Mouse (Mus musculus): ENCODE results near the gene Col7a1. TPM values are rescaled to one million over a fixed set of nuclear protein-coding genes. Genes with fewer than 3 reads are reported as not detected.

The Col7a1 gene
- 1.3 and 1.5 TPM in 2 replicates for polyA plus RNA-seq (2015; fragmentation: Nextera tagmentation; extraction: Ambion mirVana)

DNA sequence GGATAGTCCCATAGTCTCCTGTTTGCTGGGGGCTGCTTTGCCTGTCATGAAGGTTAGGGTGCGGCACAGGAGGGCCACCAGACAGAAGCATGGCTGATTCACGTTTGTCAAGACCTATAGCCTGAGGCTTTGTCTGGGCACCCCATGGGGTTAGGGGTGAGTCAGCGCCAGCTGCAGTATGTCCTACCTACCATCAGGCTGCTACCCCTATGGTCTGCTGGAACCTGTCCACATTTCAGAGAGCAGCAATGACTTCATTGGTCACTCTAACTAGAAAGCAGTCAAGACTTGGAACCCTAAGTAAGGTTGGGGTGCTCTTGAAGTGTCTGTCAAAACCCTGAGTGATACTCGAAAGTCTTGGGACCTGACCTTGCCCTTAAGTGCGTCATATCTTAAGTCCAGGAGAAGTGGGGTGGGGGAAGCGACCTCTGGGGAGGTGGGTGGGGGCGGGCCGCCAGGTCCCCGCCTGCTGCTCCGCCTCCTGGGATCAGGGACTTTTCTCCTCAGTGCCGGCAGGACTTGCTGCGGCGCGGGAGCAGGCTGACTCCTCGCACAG is at the start of gene Col7a1:
Gene Col7a1 (plus strand): TSS at position 506 of the 556 bp plus-strand sequence.
- H3K27me3 ChIP-seq (ENCODE audit: control insufficient read depth, insufficient read depth, low read length) = peaks cover 21% of the 10 kb centered on the region
- peaks cover 24% of the 10 kb centered on the region for H3K4me1 ChIP-seq (ENCODE audit: control insufficient read depth, insufficient read depth, low read length)
- H3K36me3 ChIP-seq (ENCODE audit: control insufficient read depth, insufficient read depth) = peaks cover 25% of the 10 kb centered on the region
- H3K9ac ChIP-seq (ENCODE audit: low read length) = no peak within 1 kb of the TSS
- H3K4me3 ChIP-seq (ENCODE audit: low read length) = peak within 1 kb of the TSS; percentile 32
- H3K27ac ChIP-seq (ENCODE audit: low read length) = no peak within 1 kb of the TSS
- H3K4me2 ChIP-seq (ENCODE audit: low read depth, low read length) = peak within 1 kb of the TSS; percentile 55
- 7% methylated on average over 15 of the region's 15 CpGs for WGBS
- ATAC-seq (replicated peaks; ENCODE audit: extremely low read depth, insufficient read depth, low FRiP score) = no peak
- H3K9me3 ChIP-seq (replicated peaks; ENCODE audit: control insufficient read depth, low read length) = no peaks in the 10 kb centered on the region

DNA sequence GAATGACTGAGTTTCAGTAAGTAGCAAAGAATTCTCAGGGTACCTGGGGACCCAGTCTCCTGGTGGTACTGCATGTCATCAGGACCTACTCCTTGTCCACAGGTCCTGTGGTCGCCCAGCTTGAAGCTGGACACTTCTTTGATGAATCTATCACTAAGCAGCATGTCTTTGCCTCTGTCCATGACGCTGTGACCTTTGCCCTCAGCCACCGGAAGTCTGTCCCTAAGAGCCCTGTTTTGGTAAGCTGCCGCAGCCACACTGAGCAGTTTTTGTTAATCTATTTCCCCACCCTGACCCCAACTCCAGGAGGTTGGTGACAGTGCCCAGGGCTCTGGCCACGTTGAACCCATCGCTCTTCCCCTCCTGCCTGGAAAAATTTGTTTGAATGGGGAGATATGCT is 41.1 kb upstream of the Col7a1 start:
- H3K9me3 ChIP-seq (replicated peaks; ENCODE audit: control insufficient read depth, low read length) = no peaks in the 10 kb centered on the region
- H3K9ac ChIP-seq (ENCODE audit: low read length) = no peak overlapping the region
- 71% methylated on average over 6 of the region's 6 CpGs for WGBS
- no peak for ATAC-seq (replicated peaks; ENCODE audit: extremely low read depth, insufficient read depth, low FRiP score)
- no peak overlapping the region for H3K4me3 ChIP-seq (ENCODE audit: low read length)
- no peaks in the 10 kb centered on the region for H3K4me1 ChIP-seq (ENCODE audit: control insufficient read depth, insufficient read depth, low read length)
- H3K27ac ChIP-seq (ENCODE audit: low read length) = no peak overlapping the region
- H3K27me3 ChIP-seq (ENCODE audit: control insufficient read depth, insufficient read depth, low read length) = no peaks in the 10 kb centered on the region
- no peak overlapping the region for H3K4me2 ChIP-seq (ENCODE audit: low read depth, low read length)
- H3K36me3 ChIP-seq (ENCODE audit: control insufficient read depth, insufficient read depth) = no peaks in the 10 kb centered on the region

DNA sequence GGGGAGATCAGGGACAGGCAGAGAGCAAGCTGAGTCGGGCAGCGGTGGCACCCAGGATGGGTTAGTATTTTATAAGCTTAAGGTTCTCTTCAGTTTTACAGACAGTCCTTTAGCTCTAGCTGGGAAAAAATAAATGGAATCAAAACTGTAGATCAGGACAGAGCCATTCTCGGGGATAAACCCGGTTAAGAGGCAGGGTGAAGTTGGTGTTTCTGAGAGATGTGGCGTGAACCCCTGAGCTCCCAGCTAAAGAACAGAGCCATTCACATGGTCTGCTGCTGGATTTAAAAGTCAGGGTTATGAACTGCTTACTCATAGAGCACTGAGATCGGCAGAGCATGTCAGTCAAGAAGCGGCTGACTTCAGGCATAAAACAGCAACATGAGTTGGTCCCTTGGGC is 40.2 kb upstream of the Col7a1 start:
- ATAC-seq (replicated peaks; ENCODE audit: extremely low read depth, insufficient read depth, low FRiP score) = no peak
- Histone ChIP-seq H3K27me3 (ENCODE audit: control insufficient read depth, insufficient read depth, low read length) (no peaks in the 10 kb centered on the region), H3K27ac (ENCODE audit: low read length) (no peak overlapping the region), H3K4me3 (ENCODE audit: low read length) (no peak overlapping the region), H3K9me3 (replicated peaks; ENCODE audit: control insufficient read depth, low read length) (no peaks in the 10 kb centered on the region), H3K4me1 (ENCODE audit: control insufficient read depth, insufficient read depth, low read length) (no peaks in the 10 kb centered on the region), H3K36me3 (ENCODE audit: control insufficient read depth, insufficient read depth) (no peaks in the 10 kb centered on the region), H3K9ac (ENCODE audit: low read length) (no peak overlapping the region), H3K4me2 (ENCODE audit: low read depth, low read length) (no peak overlapping the region)
- WGBS = 86% methylated on average over 7 of the region's 7 CpGs

- Histone ChIP-seq H3K4me3 (ENCODE audit: low read length) (no peak overlapping the region), H3K36me3 (ENCODE audit: control insufficient read depth, insufficient read depth) (no peaks in the 10 kb centered on the region), H3K9ac (ENCODE audit: low read length) (no peak overlapping the region), H3K4me2 (ENCODE audit: low read depth, low read length) (no peak overlapping the region), H3K4me1 (ENCODE audit: control insufficient read depth, insufficient read depth, low read length) (no peaks in the 10 kb centered on the region), H3K27ac (ENCODE audit: low read length) (no peak overlapping the region), H3K9me3 (replicated peaks; ENCODE audit: control insufficient read depth, low read length) (no peaks in the 10 kb centered on the region), H3K27me3 (ENCODE audit: control insufficient read depth, insufficient read depth, low read length) (no peaks in the 10 kb centered on the region)
- no peak for ATAC-seq (replicated peaks; ENCODE audit: extremely low read depth, insufficient read depth, low FRiP score)
- WGBS = 71% methylated on average over 10 of the region's 10 CpGs
Observed at GRCm38 (mm10) chr9:108913621-108914020, 39.8 kb upstream of the Col7a1 start.

GRCm38 (mm10) chr9:108914491-108914890 is 38.9 kb upstream of the Col7a1 start, which contains the start of gene Tmem89:
TSS of gene Tmem89 (plus strand) at chr9:108914619.
- 62% methylated on average over 6 of the region's 6 CpGs for WGBS
- H3K9me3 ChIP-seq (replicated peaks; ENCODE audit: control insufficient read depth, low read length) = no peaks in the 10 kb centered on the region
- H3K36me3 ChIP-seq (ENCODE audit: control insufficient read depth, insufficient read depth) = no peaks in the 10 kb centered on the region
- no peaks in the 10 kb centered on the region for H3K4me1 ChIP-seq (ENCODE audit: control insufficient read depth, insufficient read depth, low read length)
- no peak within 1 kb of the TSS for H3K4me2 ChIP-seq (ENCODE audit: low read depth, low read length)
- no peak for ATAC-seq (replicated peaks; ENCODE audit: extremely low read depth, insufficient read depth, low FRiP score)
- no peak within 1 kb of the TSS for H3K9ac ChIP-seq (ENCODE audit: low read length)
- no peak within 1 kb of the TSS for H3K4me3 ChIP-seq (ENCODE audit: low read length)
- H3K27me3 ChIP-seq (ENCODE audit: control insufficient read depth, insufficient read depth, low read length) = no peaks in the 10 kb centered on the region
- no peak within 1 kb of the TSS for H3K27ac ChIP-seq (ENCODE audit: low read length)

- Histone ChIP-seq H3K4me2 (ENCODE audit: low read depth, low read length) (no peak overlapping the region), H3K4me3 (ENCODE audit: low read length) (no peak overlapping the region), H3K9me3 (replicated peaks; ENCODE audit: control insufficient read depth, low read length) (no peaks in the 10 kb centered on the region), H3K9ac (ENCODE audit: low read length) (no peak overlapping the region), H3K36me3 (ENCODE audit: control insufficient read depth, insufficient read depth) (no peaks in the 10 kb centered on the region), H3K27ac (ENCODE audit: low read length) (no peak overlapping the region), H3K4me1 (ENCODE audit: control insufficient read depth, insufficient read depth, low read length) (no peaks in the 10 kb centered on the region), H3K27me3 (ENCODE audit: control insufficient read depth, insufficient read depth, low read length) (peaks cover 2% of the 10 kb centered on the region; the same call in 1 of the 2 replicates)
- WGBS = 69% methylated on average over 8 of the region's 8 CpGs
- ATAC-seq (replicated peaks; ENCODE audit: extremely low read depth, insufficient read depth, low FRiP score) = no peak
Observed at GRCm38 (mm10) chr9:108925897-108926296, 27.5 kb upstream of the Col7a1 start.

GRCm38 (mm10) chr9:108928424-108928823 is 25.0 kb upstream of the Col7a1 start:
- peaks cover 2% of the 10 kb centered on the region; the same call in 1 of the 2 replicates for H3K27me3 ChIP-seq (ENCODE audit: control insufficient read depth, insufficient read depth, low read length)
- H3K4me3 ChIP-seq (ENCODE audit: low read length) = no peak overlapping the region
- no peak overlapping the region for H3K4me2 ChIP-seq (ENCODE audit: low read depth, low read length)
- H3K36me3 ChIP-seq (ENCODE audit: control insufficient read depth, insufficient read depth) = no peaks in the 10 kb centered on the region
- peaks cover 2% of the 10 kb centered on the region; the same call in 1 of the 2 replicates for H3K9me3 ChIP-seq (replicated peaks; ENCODE audit: control insufficient read depth, low read length)
- no peak overlapping the region for H3K27ac ChIP-seq (ENCODE audit: low read length)
- 79% methylated on average over 3 of the region's 3 CpGs for WGBS
- no peaks in the 10 kb centered on the region for H3K4me1 ChIP-seq (ENCODE audit: control insufficient read depth, insufficient read depth, low read length)
- no peak overlapping the region for H3K9ac ChIP-seq (ENCODE audit: low read length)
- no peak for ATAC-seq (replicated peaks; ENCODE audit: extremely low read depth, insufficient read depth, low FRiP score)

DNA sequence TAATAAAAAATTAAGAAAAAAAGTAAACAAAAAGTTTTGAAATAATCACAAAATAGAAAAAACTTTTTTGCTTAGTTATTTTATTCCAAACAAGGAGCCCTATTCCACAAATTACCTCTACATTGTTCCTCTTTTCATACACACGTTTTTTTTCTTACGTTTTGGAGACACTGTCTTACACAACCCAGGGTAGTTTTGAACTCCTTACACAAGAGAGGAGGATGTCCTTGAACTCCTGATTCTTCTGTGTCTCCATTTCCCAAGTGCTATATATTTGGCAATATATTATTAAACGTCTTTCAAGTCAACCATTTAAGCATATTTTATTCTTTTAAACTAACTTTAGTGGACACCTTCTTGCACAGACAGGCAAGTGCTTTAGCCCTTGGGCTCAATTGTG is 17.4 kb upstream of the Col7a1 start:
- peak overlapping the region; percentile 90; the same call in 1 of the 2 replicates for H3K4me3 ChIP-seq (ENCODE audit: low read length)
- H3K4me2 ChIP-seq (ENCODE audit: low read depth, low read length) = peak overlapping the region; percentile 42; the same call in 1 of the 2 replicates
- 10% methylated on average over 3 of the region's 3 CpGs for WGBS
- no peak for ATAC-seq (replicated peaks; ENCODE audit: extremely low read depth, insufficient read depth, low FRiP score)
- H3K4me1 ChIP-seq (ENCODE audit: control insufficient read depth, insufficient read depth, low read length) = peaks cover 8% of the 10 kb centered on the region
- no peak overlapping the region for H3K9ac ChIP-seq (ENCODE audit: low read length)
- H3K36me3 ChIP-seq (ENCODE audit: control insufficient read depth, insufficient read depth) = peaks cover 29% of the 10 kb centered on the region
- H3K27me3 ChIP-seq (ENCODE audit: control insufficient read depth, insufficient read depth, low read length) = no peaks in the 10 kb centered on the region
- H3K9me3 ChIP-seq (replicated peaks; ENCODE audit: control insufficient read depth, low read length) = peaks cover 2% of the 10 kb centered on the region; the same call in 1 of the 2 replicates
- no peak overlapping the region for H3K27ac ChIP-seq (ENCODE audit: low read length)

DNA sequence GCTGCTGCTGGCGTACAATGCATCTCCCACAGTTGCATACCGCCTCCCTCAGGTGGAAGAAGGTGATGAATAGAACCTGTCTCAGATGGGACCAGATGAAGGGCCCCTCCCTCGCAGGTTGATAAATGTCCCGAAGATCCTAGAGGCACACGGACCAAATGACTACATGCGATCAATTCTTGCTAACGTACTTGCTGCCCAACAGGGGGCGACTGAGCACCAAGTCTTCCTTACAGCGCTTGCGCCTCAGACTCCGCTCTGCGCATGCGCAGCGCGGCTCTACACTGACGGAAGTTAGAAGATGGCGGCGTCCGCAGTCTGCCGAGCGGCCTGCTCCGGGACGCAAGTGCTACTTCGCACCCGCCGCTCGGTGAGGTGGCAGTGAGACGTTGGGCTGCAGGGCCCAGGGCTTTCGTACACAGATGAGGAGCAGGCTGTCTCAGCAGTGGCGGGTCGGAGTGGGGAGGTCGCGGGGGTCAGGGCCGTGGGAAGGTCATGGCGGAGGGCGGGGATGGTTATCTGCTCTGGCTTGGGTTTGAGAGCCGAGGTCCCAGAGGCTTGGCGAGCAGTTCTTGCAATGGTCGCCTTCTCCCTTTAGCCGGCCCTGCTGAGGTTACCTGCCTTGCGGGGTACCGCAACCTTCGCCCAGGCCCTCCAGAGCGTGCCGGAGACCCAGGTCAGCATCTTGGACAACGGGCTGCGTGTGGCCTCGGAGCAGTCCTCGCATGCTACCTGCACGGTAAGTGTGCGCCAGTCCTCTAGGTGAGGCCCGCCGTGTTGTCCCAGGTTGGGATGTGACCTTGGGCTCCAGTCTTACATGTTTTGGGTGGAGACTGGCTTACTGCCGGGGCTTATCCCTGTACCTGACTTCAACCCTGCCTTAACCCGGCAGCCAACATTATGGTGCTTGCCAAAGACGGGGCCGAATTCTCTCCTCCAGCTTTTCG is 16.7 kb upstream of the Col7a1 start, which contains the start of gene Uqcrc1:
Gene Uqcrc1 (plus strand): TSS at position 216 of the 947 bp plus-strand sequence.
- peak; percentile 90 for ATAC-seq (replicated peaks; ENCODE audit: extremely low read depth, insufficient read depth, low FRiP score)
- peak within 1 kb of the TSS; percentile 80 for H3K4me2 ChIP-seq (ENCODE audit: low read depth, low read length)
- under 1% methylated on average over 58 of the region's 58 CpGs for WGBS
- H3K27me3 ChIP-seq (ENCODE audit: control insufficient read depth, insufficient read depth, low read length) = no peaks in the 10 kb centered on the region
- H3K4me1 ChIP-seq (ENCODE audit: control insufficient read depth, insufficient read depth, low read length) = peaks cover 8% of the 10 kb centered on the region
- peak within 1 kb of the TSS; percentile 90 for H3K4me3 ChIP-seq (ENCODE audit: low read length)
- peak within 1 kb of the TSS; percentile 98 for H3K9ac ChIP-seq (ENCODE audit: low read length)
- peak within 1 kb of the TSS; percentile 83 for H3K27ac ChIP-seq (ENCODE audit: low read length)
- H3K9me3 ChIP-seq (replicated peaks; ENCODE audit: control insufficient read depth, low read length) = peaks cover 2% of the 10 kb centered on the region; the same call in 1 of the 2 replicates
- H3K36me3 ChIP-seq (ENCODE audit: control insufficient read depth, insufficient read depth) = peaks cover 33% of the 10 kb centered on the region

Data from heart, embryonic 16.5 days (tissue).